Mouse (Mus musculus) heart, embryonic 14.5 days (tissue): ENCODE results near the gene Prr5l. TPM values are rescaled to one million over a fixed set of nuclear protein-coding genes. Genes with fewer than 3 reads are reported as not detected.

Experiments
- ATAC-seq: fragments of 200-750 bp; cut with Nextera tagmentation; 2 replicates; pipeline ENCODE4 v1.8.0; 2017; ENCODE audit warnings: low read depth, moderate TSS enrichment; ENCODE audit not compliant: insufficient number of reproducible peaks, insufficient read depth, low FRiP score
- H3K27ac ChIP-seq, 2 experiments: fragments of 200-500 bp in 1 of 2; fragments of 300-500 bp in 1 of 2; sonication (generic) in 1 of 2; replicated peaks in 1 of 2; 2 replicates each; pipeline ENCODE4 v1.5.1; 2012 to 2014; ENCODE audit warnings: low read depth in 2 of 2, low read length in 2 of 2, control low read depth in 1 of 2, mild to moderate bottlenecking in 1 of 2, mixed read lengths in 1 of 2; ENCODE audit not compliant: control insufficient read depth in 1 of 2, insufficient read depth in 1 of 2
- H3K27me3 ChIP-seq: fragments of 300-500 bp; sonication (generic); 2 replicates; pipeline ENCODE4 v1.6.1; 2014; ENCODE audit warnings: mild to moderate bottlenecking, low read length, control low read depth; ENCODE audit not compliant: control insufficient read depth, insufficient read depth
- H3K36me3 ChIP-seq: fragments of 300-500 bp; sonication (generic); 2 replicates; pipeline ENCODE4 v1.6.1; 2014; ENCODE audit warnings: mild to moderate bottlenecking, control low read depth, low read length, mixed read lengths; ENCODE audit not compliant: control insufficient read depth, insufficient read depth
- H3K4me1 ChIP-seq, 2 experiments: fragments of 200-500 bp in 1 of 2; fragments of 300-500 bp in 1 of 2; sonication (generic) in 1 of 2; 2 replicates each; pipeline ENCODE4 v1.6.1; 2012 to 2014; ENCODE audit warnings: low read length in 2 of 2, control low read depth in 1 of 2, mixed read lengths in 1 of 2; ENCODE audit not compliant: control insufficient read depth in 2 of 2, insufficient read depth in 2 of 2
- H3K4me2 ChIP-seq: fragments of 300-500 bp; sonication (generic); 2 replicates; pipeline ENCODE4 v1.6.1; 2014; ENCODE audit warnings: mild to moderate bottlenecking, low read length
- H3K4me3 ChIP-seq, 2 experiments: fragments of 200-500 bp in 1 of 2; fragments of 300-500 bp in 1 of 2; sonication (generic) in 1 of 2; 2 replicates each; pipeline ENCODE4 v1.5.1; 2012 to 2014; ENCODE audit warnings: low read length in 2 of 2, mild to moderate bottlenecking in 2 of 2, control low read depth in 1 of 2, low read depth in 1 of 2, moderate library complexity in 1 of 2; ENCODE audit not compliant: control insufficient read depth in 1 of 2, insufficient read depth in 1 of 2
- H3K9ac ChIP-seq: fragments of 300-500 bp; sonication (generic); 2 replicates; pipeline ENCODE4 v1.6.1; 2014; ENCODE audit warnings: mild to moderate bottlenecking, low read length
- H3K9me3 ChIP-seq: fragments of 300-500 bp; sonication (generic); 2 replicates; pipeline ENCODE4 v1.6.1; 2016; ENCODE audit warnings: low read length, control low read depth; ENCODE audit not compliant: control insufficient read depth
- WGBS: fragments of 180-500 bp; shearing (Covaris S2); extraction: QIAGEN DNeasy Blood & Tissue Kit; methylation state at CpG from one replicate; pipeline ENCODE4 v1.1.7; 2014; 5-methylcytosine and 5-hydroxymethylcytosine counted together
- polyA plus RNA-seq: library from polyadenylated mRNA; unstranded; fragments of >200 nt; fragmentation: Nextera tagmentation; extraction: Ambion mirVana; gene quantifications from 2 replicates; pipeline ENCODE4 v1.2.1, GENCODE M21; 2014

Prr5l gene
- polyA plus RNA-seq, 1 experiment from 2014 or later: 7.2 TPM

- Histone ChIP-seq H3K27me3 (no peaks in the 10 kb centered on the region), H3K36me3 (no peaks in the 10 kb centered on the region), H3K4me2 (peak overlapping the region; percentile 61), H3K27ac (no peak overlapping the region), H3K9me3 (no peaks in the 10 kb centered on the region), H3K9ac (peak overlapping the region; percentile 62; the same call in 1 of the 2 replicates), H3K4me1 (peaks cover 0 to 3% of the 10 kb centered on the region in 2 experiments; a peak in 2 of 4 replicates), H3K4me3 (peak overlapping the region; percentile 27 to 41)
- no peak for ATAC-seq
- 20% methylated on average over 14 of the region's 14 CpGs for WGBS
These were observed 11.6 kb downstream of the Prr5l start for GRCm38 (mm10) chr2:101871179-101871578.

- no peaks in the 10 kb centered on the region for H3K27me3 ChIP-seq
- H3K4me3 ChIP-seq: no peak overlapping the region
- no peak overlapping the region for H3K27ac ChIP-seq
- no peaks in the 10 kb centered on the region for H3K9me3 ChIP-seq
- WGBS: 82% methylated on average over 4 of the region's 4 CpGs
- no peaks in the 10 kb centered on the region for H3K36me3 ChIP-seq
- ATAC-seq: no peak
- no peak overlapping the region for H3K4me2 ChIP-seq
- H3K4me1 ChIP-seq: peaks cover 0 to 3% of the 10 kb centered on the region in 2 experiments; a peak in 2 of 4 replicates
- no peak overlapping the region for H3K9ac ChIP-seq
These were observed 14.1 kb downstream of the Prr5l start for GRCm38 (mm10) chr2:101868683-101869082.

- Histone ChIP-seq H3K27me3 (no peaks in the 10 kb centered on the region), H3K4me1 (peaks cover 0 to 11% of the 10 kb centered on the region in 2 experiments; a peak in 2 of 4 replicates), H3K4me3 (no peak overlapping the region), H3K9ac (no peak overlapping the region), H3K9me3 (no peaks in the 10 kb centered on the region), H3K36me3 (no peaks in the 10 kb centered on the region), H3K27ac (peak overlapping the region; percentile 35 to 66; a peak in 2 of 4 replicates), H3K4me2 (peak overlapping the region; percentile 18; the same call in 1 of the 2 replicates)
- ATAC-seq: no peak
- WGBS: 49% methylated on average over 15 of the region's 15 CpGs
These were observed 20.4 kb downstream of the Prr5l start for GRCm38 (mm10) chr2:101862219-101863123.

GRCm38 (mm10) chr2:101860920-101861485, 21.8 kb downstream of the Prr5l start:
- WGBS: 81% methylated on average over 3 of the region's 3 CpGs
- Histone ChIP-seq H3K9ac (no peak overlapping the region), H3K27ac (no peak overlapping the region), H3K4me3 (no peak overlapping the region), H3K9me3 (no peaks in the 10 kb centered on the region), H3K27me3 (no peaks in the 10 kb centered on the region), H3K4me2 (no peak overlapping the region), H3K4me1 (peaks cover 0 to 11% of the 10 kb centered on the region in 2 experiments; a peak in 2 of 4 replicates), H3K36me3 (no peaks in the 10 kb centered on the region)
- no peak for ATAC-seq

- ATAC-seq: no peak
- H3K4me2 ChIP-seq: no peak overlapping the region
- no peak overlapping the region for H3K4me3 ChIP-seq
- no peaks in the 10 kb centered on the region for H3K4me1 ChIP-seq
- no peaks in the 10 kb centered on the region for H3K27me3 ChIP-seq
- WGBS: 80% methylated on average over 9 of the region's 9 CpGs
- H3K9ac ChIP-seq: no peak overlapping the region
- no peak overlapping the region for H3K27ac ChIP-seq
- H3K36me3 ChIP-seq: no peaks in the 10 kb centered on the region
- no peaks in the 10 kb centered on the region for H3K9me3 ChIP-seq
These were observed 26.7 kb downstream of the Prr5l start for GRCm38 (mm10) chr2:101856174-101856573.

GRCm38 (mm10) chr2:101854792-101855191, 28.0 kb downstream of the Prr5l start:
- Histone ChIP-seq H3K27ac (no peak overlapping the region), H3K4me1 (no peaks in the 10 kb centered on the region), H3K4me2 (no peak overlapping the region), H3K9me3 (no peaks in the 10 kb centered on the region), H3K9ac (no peak overlapping the region), H3K27me3 (no peaks in the 10 kb centered on the region), H3K36me3 (no peaks in the 10 kb centered on the region), H3K4me3 (no peak overlapping the region)
- WGBS: 73% methylated on average over 7 of the region's 7 CpGs
- no peak for ATAC-seq

GRCm38 (mm10) chr2:101842756-101843155, 40.1 kb downstream of the Prr5l start:
- WGBS: 74% methylated on average over 7 of the region's 7 CpGs
- H3K27ac ChIP-seq: no peak overlapping the region

More at GRCm38 (mm10) chr2:101842756-101843155, 40.1 kb downstream of the Prr5l start:
- no peaks in the 10 kb centered on the region for H3K4me1 ChIP-seq
- no peak overlapping the region for H3K4me2 ChIP-seq
- H3K9ac ChIP-seq: no peak overlapping the region
- no peaks in the 10 kb centered on the region for H3K9me3 ChIP-seq
- no peak overlapping the region for H3K4me3 ChIP-seq
- no peaks in the 10 kb centered on the region for H3K36me3 ChIP-seq
- no peak for ATAC-seq
- H3K27me3 ChIP-seq: no peaks in the 10 kb centered on the region
